Mouse (Mus musculus) B cell, adult 2 months (primary cell): ENCODE results near the gene Gm7694.

Experiments
- DNase-seq, 2 experiments: peaks; one replicate each; pipeline ENCODE4 v3.0.0; 2022

Gm7694 gene

DNA sequence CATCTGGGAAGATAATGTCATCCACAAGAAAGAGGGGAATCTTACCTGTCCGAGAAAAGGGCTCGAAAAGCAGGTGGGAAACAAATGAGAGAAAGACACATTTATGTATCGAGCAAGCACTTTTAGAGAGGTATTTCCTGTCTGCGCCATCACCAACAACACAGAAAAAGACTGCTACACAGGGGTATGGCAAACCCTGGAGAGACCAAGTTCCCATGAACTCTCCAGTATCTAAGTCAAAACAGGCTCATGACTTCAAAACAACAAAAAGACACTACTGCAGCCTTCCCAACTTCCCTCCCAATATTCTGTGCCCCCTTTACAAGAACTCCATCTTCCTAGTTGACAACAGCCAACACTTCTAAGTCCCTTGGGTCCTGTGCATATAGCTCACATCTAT is at the start of gene Gm7694:
Gm7694 (minus strand) TSS at position 101 of the 400 bp plus-strand sequence.
- DNase-seq = no peak

DNA sequence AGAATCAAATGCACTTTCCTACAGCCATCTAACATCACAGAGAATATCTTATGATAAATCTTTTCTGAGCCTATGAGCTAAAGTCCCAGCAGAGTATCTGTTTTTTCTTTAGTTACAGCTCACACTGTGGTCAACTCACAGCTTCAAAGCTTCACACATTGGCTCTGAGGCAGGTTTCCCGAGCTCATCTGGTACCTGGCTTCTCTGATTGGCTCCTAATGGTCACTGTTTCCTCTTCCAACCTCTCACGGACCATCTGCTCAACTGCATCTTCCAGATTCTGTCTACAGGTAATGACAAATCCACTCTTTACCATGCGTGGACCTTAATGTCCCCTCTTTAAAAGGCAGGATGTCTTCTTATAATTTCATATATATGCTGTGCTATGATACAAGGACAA is 47.2 kb upstream of the Gm7694 start:
- DNase-seq = no peak

DNA sequence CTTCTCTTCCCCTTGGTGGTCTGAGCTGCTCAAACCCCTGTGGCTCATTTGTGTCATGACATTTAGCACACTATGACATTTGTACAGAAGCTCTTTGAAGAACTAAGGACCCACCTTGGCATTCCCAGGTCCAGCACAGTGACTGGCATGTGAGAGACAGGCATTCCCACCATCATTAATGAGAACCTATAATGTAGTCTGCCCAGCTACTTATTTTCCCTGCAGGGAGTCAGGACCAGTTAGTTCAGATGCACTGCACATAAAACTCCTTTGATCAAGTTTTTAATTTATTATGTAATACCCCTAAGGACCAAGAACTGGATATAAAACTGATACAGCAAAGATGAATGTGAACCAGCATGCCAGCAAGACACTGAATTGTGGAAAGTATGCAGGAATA is 44.9 kb upstream of the Gm7694 start:
- DNase-seq = no peak

DNA sequence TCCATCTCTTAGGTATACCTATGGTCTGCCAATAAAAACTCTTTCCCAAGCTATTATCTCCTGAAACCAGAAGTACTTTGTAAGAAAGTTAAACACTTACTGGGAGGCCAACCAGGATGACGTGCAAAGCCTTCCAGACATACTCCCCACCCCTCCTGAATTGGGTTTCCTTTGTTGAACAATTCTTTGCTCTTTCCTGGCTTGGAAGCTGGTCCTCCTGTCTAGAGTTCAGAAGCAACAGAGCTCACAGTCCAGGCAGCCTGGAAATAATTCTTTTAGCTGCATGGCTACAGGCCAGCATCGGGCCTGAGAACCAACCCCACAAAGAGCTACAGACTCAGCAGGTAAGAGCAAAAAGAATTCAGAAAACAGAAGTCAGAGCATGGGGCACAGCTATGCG is 40.1 kb upstream of the Gm7694 start:
- DNase-seq = no peak

DNA sequence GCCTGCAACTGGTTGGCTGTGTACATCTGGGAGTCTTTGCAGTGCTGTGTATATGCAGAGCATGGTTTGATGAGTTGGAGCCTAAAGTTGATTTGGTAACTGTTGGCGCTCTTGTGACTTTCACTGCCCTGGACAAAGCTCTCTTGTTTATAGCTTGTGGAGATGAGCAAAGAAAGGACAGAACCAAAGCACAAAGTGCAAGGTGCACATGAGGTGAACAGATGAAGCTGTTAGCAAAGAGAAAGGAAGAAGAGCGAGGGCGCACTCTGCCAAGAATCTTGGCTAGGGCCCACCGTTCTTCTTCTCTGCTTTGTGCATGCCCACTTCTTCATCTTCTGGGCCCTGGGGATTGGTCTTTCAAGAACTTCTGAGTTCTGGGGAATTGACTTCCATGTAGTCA is 37.8 kb upstream of the Gm7694 start:
- no peak for DNase-seq

DNA sequence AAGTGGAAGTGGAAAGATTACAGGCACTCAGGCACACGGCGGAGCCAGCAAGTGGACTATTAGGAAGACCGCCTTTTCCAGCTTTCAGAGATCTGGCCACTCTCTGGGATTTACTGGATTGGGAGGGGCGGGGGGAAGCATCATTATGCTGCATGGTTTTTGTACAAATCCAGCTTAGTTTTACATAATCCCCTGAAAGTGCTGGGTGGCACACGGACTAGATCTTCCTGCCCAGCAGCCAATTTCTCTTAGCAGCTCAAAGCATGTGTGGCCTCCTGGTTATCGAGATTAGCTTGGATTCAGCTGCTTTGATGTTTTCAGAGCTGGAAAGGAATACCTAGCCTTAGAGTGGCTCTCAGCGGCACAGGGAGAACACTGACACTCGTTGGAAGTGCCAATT is 36.9 kb upstream of the Gm7694 start:
- DNase-seq = no peak

DNA sequence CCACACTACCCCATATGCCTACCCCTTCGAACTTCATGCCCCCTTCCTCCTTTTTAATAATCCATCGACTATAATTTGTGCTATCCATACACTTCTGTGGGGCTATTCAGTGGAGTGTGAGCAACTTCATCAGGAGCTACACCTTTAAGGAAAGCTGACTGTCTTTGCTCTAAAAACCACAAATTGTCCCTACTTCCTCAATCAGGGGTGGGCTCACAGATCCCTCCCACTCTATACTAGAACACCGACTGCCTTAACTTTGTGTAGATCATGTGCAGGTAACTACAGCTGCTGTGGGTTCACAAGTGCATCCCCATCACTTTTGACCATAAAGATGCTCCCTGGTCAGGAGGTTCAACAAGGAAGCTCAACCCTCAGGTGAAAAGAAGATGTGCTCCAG is 33.8 kb upstream of the Gm7694 start:
- no peak for DNase-seq

DNA sequence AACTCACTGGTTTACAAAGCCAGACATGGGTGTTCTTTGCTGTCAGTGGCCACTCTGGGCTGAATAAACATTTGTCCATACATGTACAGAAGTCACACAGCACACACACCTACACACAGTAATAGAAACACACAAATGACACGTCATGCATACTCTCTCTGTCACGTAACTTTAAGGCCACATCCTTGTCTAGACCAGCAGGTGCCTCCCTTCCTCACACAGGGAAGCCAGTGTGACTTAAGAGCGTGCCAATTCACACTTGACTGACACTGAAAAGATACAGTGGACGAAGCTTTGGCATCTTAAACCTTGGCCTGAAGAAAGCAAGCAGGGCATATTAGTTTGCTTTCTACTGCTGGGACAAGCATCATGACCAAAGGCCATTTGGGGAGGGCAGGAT is 26.6 kb upstream of the Gm7694 start:
- no peak for DNase-seq

DNA sequence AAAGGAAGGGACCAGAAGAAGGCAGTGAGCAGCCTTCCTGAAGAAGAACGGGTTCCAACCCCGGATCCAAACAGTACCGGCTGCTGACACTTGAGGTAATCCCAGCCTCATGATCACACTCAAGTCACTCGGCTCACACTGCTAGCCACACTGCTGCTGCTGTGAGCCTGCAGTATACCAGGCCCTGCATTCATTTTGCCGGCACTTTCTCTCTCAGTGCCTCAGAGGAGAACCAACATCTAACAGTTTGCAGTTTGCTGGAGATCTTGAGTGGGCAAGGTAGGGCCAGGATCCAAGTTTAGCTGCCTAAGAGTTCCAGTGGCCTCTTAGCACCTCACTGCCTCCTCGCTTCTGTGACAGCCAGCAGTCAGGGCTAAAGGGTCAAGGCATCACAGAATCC is 25.8 kb upstream of the Gm7694 start:
- no peak for DNase-seq

DNA sequence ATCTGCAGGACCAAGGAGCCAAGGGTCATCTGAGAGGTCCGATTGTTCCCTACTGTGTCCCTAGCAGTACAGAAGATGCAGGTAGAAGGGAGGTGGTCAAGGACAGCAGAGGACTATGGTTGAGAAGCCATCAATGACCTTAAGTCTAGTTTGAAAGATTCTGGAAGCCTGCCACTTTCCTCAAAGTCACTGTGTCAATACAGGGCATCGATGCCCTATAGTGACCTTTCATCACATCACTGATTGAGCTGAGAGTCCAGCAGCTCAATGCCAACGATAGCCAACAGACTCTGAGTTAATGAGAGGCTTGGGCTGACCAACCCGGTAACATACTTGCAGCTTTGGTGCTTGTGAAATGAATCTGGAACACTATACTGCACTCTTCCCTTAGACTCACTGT is 19.1 kb upstream of the Gm7694 start:
- DNase-seq = no peak

DNA sequence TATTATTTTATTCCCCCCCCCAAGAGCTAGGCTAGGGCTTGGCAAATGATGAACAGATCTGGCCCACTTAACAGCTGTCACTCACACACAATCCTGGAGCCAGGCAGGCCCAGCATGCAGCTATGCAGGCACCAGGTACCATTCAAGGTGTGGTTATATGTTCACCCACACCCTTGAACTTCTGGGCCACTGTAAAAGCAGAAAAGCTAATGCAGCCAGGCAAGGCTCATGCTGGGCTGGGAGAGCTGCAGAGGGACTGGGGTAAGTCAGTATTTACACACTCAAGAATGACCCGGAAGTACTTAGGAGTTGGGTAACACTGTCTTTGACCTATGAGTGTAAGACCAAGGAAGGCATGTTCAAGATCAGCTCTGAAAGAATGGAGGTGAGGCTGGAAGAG is 18.2 kb upstream of the Gm7694 start:
- DNase-seq = no peak

DNA sequence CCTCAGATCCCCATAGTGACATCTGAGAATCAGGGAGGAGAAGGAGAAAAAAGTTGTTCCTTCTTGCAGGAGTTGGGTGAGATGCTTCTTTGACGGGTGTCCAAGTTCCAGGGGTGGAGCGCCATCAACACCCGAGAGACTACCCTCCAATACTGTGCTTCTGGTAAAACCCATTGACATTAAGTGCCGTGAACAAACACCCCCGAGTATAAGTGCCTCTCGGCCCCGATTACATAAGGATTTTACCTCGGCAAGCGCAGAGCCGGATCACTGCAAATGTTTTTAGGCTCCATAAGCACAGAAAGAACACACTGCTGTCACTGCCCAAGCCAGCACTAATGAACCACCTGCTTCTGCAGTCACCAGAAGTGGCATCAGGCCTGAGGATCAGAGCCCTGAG is 16.9 kb upstream of the Gm7694 start:
- no peak for DNase-seq

DNA sequence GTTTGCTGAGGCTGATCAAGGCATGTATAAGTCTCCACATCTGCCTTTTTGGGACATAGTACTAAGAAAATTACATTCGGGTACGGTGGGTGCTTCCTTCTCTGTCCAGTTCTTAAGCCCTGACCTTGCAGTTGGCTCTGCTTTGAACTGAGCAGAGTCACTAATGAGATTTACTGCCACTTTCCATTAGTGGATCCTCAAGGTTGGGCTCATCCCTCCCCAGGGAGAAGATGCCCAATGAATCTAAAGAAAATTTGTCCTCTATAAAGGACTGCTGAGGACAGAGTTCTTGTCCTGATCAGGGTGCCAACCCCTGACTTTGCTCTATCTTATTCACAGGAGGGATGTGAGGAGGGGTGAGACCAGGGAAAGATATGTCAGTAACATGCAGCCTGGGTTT is 15.9 kb upstream of the Gm7694 start:
- DNase-seq = no peak

DNA sequence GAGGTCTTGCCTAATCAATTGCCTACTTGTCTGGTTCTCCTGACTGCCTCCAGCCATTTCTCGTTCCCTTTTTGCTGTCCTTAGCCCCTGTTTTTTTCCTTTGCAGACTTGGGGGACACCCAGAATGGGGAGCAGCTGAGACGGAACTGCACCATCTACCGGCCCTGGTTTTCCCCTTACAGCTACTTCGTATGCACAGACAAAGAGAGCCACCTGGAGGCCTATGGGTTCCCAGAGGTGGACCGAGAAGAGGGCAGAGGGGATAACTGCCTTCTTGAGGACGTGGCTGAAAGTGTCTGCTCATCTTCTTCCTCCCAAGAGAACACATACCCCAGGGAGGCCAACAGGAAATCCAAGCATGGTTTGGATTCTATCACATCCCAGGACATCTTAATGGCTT is 5.3 kb upstream of the Gm7694 start:
- DNase-seq = no peak

DNA sequence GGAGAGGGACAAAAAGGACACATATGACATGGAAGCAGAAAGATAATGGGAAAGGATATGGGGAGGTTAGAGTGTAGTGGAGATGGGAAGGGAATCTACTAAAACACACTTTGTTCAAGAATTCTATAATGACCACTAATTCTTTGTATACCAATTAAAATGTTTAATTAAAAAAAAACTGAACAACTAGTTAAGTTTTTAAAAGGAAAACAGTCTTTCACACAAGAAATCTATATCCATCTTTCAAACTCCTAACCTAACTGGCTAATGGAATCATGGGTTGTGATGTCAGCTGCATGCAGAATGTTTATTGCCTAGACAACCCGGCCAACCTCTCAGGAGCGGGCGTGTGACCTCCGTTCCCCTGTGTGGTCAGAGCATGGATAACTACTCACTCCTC is 2.4 kb upstream of the Gm7694 start, which contains the start of gene Spata46:
Spata46 (plus strand) TSS at position 301 of the 400 bp plus-strand sequence.
- no peak for DNase-seq

DNA sequence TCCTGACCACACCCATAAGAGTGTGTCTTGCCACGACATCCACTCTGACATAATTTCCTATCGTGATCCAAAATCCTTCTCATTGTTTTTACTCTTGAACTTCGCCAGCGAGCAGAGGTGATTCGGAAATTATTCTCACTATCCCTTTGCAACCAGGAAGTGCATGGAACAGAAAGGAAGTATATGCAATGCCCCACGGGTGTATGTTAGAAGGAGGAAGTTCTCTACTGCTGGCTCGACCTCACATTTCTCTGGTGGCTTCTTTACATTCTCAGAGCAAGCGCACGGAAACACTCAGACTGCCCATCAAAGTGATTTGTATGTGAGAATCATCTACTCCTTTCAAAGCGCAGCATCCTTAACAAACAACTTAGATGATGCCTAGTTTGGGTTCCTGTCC is 1.1 kb downstream of the Gm7694 start:
- no peak for DNase-seq

DNA sequence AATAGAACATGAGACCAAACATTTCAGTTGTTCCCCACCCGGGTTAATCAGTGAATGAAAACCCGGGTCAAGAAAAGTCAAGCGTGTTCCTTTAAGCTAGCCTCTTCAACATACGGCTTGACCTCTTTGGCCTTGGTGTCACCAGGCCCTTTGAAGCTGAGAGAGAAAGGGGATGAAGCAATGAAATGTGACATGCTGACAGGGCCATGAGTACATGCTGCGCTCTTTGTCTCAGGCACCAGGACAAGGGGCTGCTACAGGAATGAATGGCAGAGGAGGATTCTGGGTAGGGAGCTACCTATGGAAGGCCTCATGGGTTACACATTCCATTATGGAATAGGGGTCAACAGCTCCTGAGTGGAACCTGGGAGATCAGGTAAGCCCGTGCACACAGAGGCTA is 3.0 kb downstream of the Gm7694 start:
- no peak for DNase-seq

DNA sequence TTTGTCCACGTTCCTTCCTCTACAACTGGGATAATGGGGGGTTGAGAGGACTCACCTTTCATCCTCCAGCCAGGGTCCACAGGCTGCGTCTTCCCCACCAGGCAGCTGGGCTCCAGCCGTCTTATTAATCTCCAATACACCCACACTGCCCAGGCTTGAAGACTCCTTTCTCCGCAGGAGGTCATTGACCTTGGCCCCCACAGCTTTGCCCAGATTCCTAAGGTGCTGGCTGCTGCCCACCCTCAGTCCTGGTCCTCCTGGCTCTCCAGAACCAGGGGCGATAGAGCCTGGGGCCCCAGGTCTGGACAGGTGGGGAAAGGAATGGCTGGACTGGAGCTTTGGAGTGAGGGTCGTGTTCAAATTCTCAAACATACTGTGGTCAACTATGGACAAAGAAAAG is 3.7 kb downstream of the Gm7694 start:
- DNase-seq = no peak

DNA sequence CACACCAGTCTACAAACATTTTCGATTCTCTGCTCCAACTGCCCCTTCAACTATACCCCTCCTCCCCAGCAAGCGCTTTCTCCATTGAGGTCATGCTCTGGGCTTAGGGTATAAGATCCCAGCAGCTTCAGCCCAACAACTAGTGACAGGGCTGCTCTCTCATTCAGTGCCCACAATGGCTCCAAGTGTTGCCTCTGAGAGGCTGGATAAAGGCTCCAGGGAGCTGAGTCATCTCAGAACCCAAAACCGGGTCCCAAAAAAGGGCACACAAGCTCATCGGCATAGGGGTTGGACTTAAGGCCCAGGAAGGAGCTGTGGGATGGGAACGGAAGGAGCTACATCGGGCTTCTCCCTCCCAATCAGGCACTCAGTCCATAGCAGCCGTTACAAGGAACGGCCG is 4.4 kb downstream of the Gm7694 start:
- DNase-seq = no peak

DNA sequence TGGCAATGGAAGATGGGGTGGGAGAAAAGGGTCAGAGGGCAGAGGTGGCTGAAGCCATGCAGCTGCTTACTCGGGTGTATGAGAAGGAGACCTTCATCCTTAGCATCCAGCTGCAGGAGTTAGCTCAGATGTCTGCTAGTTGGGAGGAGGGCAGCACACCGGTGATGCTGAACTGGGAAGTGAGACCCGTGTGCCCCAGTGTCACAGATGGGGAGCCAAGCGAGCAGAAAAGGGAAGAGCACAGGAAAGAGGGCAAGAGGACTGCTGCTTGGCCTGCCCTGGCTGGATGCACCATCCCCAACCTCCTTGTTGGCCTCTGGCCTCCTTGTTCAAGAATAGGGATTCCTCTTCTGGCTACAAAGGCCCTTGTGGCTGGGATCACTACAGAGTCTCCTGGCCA is 6.6 kb downstream of the Gm7694 start:
- DNase-seq = no peak

DNA sequence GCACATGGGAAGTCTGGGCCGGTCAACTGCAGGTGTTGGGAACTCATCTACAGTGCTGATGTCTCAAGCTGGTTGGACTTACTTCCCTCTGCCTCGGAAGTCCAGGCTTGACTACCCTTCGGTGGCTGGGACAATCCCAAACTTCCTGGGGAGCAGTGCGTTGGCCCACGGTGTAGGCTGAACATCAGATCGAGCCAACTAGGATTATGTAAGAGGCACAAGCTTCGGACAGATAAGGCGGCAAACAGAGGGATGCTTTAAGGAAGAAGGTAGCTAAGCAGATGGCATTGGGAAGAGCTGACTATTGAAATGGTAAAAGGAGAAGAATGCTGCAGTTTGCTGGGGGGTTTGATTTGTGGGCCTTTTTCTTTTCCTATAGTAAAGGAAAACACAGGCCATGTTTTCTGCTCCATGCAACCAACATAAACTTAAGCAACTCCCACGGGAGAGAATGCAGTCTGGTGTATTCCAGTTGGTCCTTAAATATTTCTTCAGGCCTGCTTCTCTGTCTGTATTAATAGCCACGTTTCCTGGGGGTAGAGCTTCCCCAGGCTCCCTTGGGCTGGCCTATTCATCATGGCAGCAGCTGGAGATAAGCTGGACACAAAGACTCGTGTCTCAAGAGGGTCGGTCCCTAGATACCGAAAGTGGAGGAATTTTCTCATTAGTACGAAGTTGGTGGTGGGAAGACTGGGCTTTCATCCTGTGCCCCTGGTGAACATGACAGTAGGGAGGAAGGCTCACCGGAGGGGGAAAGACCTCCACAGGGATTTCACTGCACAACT is 11.2 kb downstream of the Gm7694 start:
- no peak for DNase-seq

DNA sequence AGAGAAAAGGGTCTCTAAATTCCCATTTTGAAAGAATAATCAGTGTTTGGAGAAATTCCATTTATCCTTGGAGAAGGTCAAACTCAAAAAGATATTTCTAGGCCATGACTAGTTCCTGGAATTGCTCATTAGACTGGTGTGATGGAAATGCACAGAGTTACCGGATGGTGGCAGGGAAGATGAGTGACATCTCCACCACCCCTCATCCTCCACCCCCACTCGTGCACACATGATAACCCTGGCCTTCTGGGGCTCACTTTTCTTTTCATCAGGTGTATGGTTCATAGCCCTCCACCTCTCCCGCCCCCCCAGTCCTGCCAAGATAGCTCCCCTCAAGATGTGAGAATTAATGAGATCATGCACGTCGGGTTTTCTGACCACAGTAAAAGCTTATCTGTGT is 12.9 kb downstream of the Gm7694 start:
- DNase-seq = no peak

DNA sequence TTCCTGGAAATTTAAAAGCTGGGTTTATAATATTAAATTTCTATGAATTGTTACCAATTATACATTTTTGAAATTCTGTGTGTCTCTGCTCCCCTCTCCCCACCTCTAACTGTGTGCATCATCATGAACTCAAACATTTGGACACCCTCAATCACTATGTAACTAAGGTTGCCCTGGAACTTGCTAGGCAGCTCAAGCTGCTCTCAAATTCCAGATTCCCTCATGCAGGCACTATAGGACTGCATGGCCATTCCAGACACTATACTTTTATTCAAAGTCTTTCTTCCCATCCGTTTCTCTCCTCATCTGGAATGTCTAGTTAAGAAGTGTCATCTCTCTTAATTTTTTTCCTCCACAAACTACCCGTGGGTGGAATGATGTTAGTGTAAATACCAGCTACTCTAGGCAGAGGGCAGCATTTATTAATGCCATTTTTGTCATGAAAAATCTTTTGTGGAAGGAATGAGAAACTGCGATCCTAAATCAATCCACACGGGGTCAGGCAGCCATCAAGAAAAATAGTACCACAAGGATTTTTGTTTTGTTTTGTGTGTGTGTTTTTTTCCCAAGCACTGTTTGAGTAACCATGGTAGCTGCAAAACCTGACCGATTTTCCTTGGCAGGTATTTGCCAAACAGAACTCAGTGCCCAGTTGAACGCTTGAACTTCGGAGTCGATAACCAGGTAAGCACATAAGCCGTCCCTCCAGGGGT is 13.7 kb downstream of the Gm7694 start:
- no peak for DNase-seq

DNA sequence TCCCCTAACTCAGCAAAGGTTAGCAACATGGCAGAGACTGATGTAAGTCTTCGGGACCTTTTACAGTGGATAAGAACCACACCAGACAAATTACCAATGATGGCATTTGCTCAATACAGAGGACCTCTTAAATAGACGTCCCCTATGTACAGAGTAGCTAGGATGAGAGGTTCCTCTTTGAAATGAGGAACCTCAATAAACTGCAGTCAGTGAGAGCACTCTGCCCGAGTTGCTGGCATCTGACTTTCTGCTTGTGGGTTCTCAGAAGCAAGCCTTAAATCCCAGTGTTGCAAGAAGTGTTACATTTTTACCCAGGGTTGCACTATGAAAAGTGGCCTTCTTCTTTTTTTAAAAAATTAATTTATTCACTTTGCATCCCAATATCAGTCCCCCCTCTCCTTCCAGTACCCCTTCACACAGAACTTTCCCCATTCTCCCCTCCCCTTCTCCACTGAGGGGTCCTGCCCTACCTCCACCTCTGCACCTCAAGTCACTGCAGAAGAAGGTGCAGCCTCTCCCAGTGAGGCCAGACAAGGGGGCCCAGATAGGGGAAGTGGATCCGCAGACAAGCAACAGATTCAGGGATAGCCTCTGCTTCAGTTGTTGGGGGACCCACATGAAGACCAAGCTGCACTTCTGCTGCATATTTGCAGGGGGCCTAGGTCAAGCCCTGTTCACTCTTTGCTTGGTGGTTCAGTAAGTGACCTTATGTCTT is 23.6 kb downstream of the Gm7694 start:
- DNase-seq = no peak
